Mouse (Mus musculus) hindbrain, embryonic 13.5 days (tissue): ENCODE data around the gene Pou3f1. TPM values are rescaled to one million over a fixed set of nuclear protein-coding genes. Genes with fewer than 3 reads are reported as not detected.

Experiments
- ATAC-seq: fragments of 200-750 bp; cut with Nextera tagmentation; 2 replicates; pipeline ENCODE4 v1.8.0; 2017; ENCODE audit warnings: moderate TSS enrichment; ENCODE audit not compliant: low FRiP score
- H3K27ac ChIP-seq: fragments of 300-500 bp; sonication (generic); 2 replicates; pipeline ENCODE4 v1.5.1; 2015; ENCODE audit warnings: inconsistent platforms, mild to moderate bottlenecking, moderate library complexity
- H3K27me3 ChIP-seq: fragments of 300-500 bp; sonication (generic); 2 replicates; pipeline ENCODE4 v1.6.1; 2015; ENCODE audit warnings: mild to moderate bottlenecking, inconsistent platforms
- H3K36me3 ChIP-seq: fragments of 300-500 bp; sonication (generic); 2 replicates; pipeline ENCODE4 v1.6.1; 2015; ENCODE audit warnings: mild to moderate bottlenecking, inconsistent platforms
- H3K4me1 ChIP-seq: fragments of 300-500 bp; sonication (generic); replicated peaks from 2 replicates; pipeline ENCODE4 v1.6.1; 2015; ENCODE audit warnings: inconsistent platforms
- H3K4me2 ChIP-seq: fragments of 300-500 bp; sonication (generic); 2 replicates; pipeline ENCODE4 v1.6.1; 2015; ENCODE audit warnings: inconsistent platforms, mild to moderate bottlenecking, moderate library complexity
- H3K4me3 ChIP-seq: fragments of 300-500 bp; sonication (generic); 2 replicates; pipeline ENCODE4 v1.5.1; 2015; ENCODE audit warnings: mild to moderate bottlenecking, inconsistent platforms
- H3K9ac ChIP-seq: fragments of 300-500 bp; sonication (generic); 2 replicates; pipeline ENCODE4 v1.6.1; 2015; ENCODE audit warnings: mild to moderate bottlenecking, inconsistent platforms
- H3K9me3 ChIP-seq: fragments of 300-500 bp; sonication (generic); 2 replicates; pipeline ENCODE4 v1.6.1; 2016; ENCODE audit warnings: inconsistent platforms
- WGBS: fragments of 180-500 bp; shearing (Covaris S2); methylation state at CpG from one replicate; pipeline ENCODE4 v1.1.7; 2015; 5-methylcytosine and 5-hydroxymethylcytosine counted together
- polyA plus RNA-seq: library from polyadenylated mRNA; unstranded; fragments of >200 nt; fragmentation: Nextera tagmentation; extraction: Ambion mirVana; gene quantifications from 2 replicates; pipeline ENCODE4 v1.2.1, GENCODE M21; 2015

Gene Pou3f1
- 9.5 and 11.4 TPM in 2 replicates for polyA plus RNA-seq

DNA sequence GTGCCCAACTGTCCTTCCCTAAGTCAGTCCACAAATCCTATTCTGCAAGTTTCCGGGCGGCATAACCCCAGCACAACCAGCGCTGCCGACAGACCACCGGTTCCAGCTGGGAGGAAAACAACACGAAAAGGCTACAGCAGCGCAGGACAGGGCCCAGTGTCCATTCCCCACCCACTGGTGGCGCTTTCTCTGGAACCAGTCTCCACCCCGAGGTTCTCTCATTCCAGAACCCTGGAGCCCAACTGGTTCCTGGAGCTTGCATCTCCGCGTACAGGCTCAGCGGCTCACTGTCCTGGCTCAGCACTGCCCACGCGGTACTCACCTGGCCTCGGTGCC, at the start of gene Pou3f1:
Gene Pou3f1, plus strand, starts transcription at position 290 of the 336 bp plus-strand sequence.
- Histone ChIP-seq H3K4me3 (peak within 1 kb of the TSS; percentile 57), H3K4me1 (peaks cover 61% of the 10 kb centered on the region), H3K4me2 (peak within 1 kb of the TSS; percentile 85), H3K27ac (peak within 1 kb of the TSS; percentile 60; the same call in 1 of the 2 replicates), H3K9ac (peak within 1 kb of the TSS; percentile 74), H3K27me3 (peaks cover 87% of the 10 kb centered on the region), H3K36me3 (no peaks in the 10 kb centered on the region), H3K9me3 (no peaks in the 10 kb centered on the region)
- WGBS, result 0% methylated on average over 15 of the region's 15 CpGs
- ATAC-seq, result no peak; the same call in 1 of the 2 replicates

DNA sequence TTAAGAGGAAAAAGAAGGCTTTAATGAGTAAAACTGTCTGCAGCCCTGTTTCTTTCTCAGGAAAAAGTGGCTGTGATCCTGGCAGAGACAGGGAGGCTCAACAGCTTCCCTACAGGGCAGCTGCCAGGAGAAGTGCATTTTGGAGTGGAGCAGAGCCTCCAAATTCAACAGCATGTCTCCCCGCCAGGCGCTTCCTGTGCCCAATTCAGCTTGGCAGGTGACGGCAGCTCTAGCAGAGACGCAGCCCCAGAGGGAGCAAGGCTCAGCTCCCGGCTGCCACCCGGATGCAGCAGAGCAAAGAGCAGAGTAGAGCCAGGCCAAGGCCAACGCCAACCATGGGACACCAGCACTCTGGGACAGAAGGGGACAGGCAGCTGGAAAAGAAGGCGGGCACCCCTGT, 49.4 kb upstream of the Pou3f1 start:
- Histone ChIP-seq H3K4me1 (peaks cover 3% of the 10 kb centered on the region; the same call in 1 of the 2 replicates), H3K4me2 (no peak overlapping the region), H3K9ac (no peak overlapping the region), H3K4me3 (no peak overlapping the region), H3K27ac (no peak overlapping the region), H3K36me3 (no peaks in the 10 kb centered on the region), H3K9me3 (no peaks in the 10 kb centered on the region), H3K27me3 (peaks cover 60% of the 10 kb centered on the region)
- no peak for ATAC-seq
- 70% methylated on average over 8 of the region's 8 CpGs for WGBS

DNA sequence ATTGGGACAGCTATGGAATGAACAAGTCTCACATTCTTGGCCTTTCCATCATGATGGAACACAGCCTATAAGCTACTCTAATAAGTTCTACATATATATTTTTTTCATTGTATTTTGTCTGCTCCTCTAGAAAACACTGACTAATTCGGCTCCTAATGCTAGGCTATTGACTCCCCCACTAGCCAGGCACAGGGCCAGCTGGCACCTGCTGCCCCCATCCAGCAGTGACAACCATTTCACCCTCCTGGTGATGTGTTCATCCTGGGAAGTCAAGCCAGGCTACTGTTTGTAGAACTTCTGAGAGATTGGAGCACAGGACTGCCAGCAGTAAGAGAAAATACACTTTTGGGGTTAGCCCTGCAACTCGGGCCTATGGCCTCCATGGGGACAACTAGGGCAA, 46.5 kb upstream of the Pou3f1 start:
- no peak overlapping the region for H3K4me3 ChIP-seq
- no peaks in the 10 kb centered on the region for H3K9me3 ChIP-seq
- WGBS, result 64% methylated on average over 2 of the region's 2 CpGs
- peaks cover 18% of the 10 kb centered on the region for H3K4me1 ChIP-seq
- peaks cover 42% of the 10 kb centered on the region; the same call in 1 of the 2 replicates for H3K27me3 ChIP-seq
- no peaks in the 10 kb centered on the region for H3K36me3 ChIP-seq
- H3K9ac ChIP-seq, result no peak overlapping the region
- no peak for ATAC-seq
- H3K4me2 ChIP-seq, result no peak overlapping the region
- H3K27ac ChIP-seq, result no peak overlapping the region

DNA sequence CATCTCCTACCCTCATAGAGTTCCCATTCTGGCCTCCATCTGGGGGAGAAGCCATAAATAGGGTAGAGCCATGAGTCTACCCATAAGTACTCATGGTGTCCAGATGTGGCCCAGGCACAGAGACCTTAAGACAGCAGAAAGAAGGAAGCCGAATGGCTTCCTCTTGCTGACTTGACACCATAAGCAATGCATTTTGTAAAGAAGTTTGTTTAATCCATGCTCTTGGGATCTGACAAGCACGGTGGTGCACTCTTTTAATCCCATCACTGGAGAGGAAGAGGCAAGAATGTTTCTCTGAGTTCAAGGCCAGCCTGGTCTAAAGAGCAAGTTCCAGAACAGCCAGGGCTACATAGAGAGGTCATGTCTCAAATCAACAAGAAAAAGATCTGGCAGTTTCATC, 45.9 kb upstream of the Pou3f1 start, which contains the start of gene 3100002H09Rik:
Gene 3100002H09Rik, minus strand, starts transcription at position 101 of the 400 bp plus-strand sequence.
- H3K27ac ChIP-seq, result no peak within 1 kb of the TSS
- H3K27me3 ChIP-seq, result peaks cover 35% of the 10 kb centered on the region; the same call in 1 of the 2 replicates
- WGBS, result 91% methylated on average over 2 of the region's 2 CpGs

DNA sequence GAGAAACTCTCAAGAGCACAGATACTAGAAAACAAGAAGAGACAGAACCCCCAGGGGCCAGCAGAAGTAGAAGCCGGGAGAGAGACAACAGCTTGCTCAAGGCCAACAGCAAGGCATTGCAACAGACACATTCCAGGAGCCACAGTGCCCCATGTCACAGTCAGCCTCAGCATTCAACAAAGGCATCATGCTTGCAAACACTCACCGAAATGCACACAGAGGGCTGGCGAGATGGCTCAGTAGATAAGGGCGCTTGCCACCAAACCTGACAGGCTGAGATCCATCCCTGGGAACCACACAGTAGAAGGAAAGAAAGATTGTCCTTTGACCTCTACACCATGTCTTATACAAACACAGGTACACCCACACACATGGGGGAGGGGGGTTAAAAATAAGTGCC, 44.8 kb upstream of the Pou3f1 start:
- WGBS, result 74% methylated on average over 4 of the region's 4 CpGs
- no peaks in the 10 kb centered on the region for H3K36me3 ChIP-seq
- no peak for ATAC-seq
- H3K9ac ChIP-seq, result no peak overlapping the region
- H3K4me3 ChIP-seq, result no peak overlapping the region
- no peak overlapping the region for H3K4me2 ChIP-seq
- peaks cover 26% of the 10 kb centered on the region; the same call in 1 of the 2 replicates for H3K27me3 ChIP-seq
- H3K4me1 ChIP-seq, result peaks cover 33% of the 10 kb centered on the region
- H3K27ac ChIP-seq, result no peak overlapping the region
- H3K9me3 ChIP-seq, result no peaks in the 10 kb centered on the region

More for the DNA sequence above, 45.9 kb upstream of the Pou3f1 start, which contains the start of gene 3100002H09Rik:
- ATAC-seq, result no peak
- peaks cover 23% of the 10 kb centered on the region for H3K4me1 ChIP-seq
- no peaks in the 10 kb centered on the region for H3K36me3 ChIP-seq
- H3K9me3 ChIP-seq, result no peaks in the 10 kb centered on the region
- no peak within 1 kb of the TSS for H3K9ac ChIP-seq
- H3K4me3 ChIP-seq, result no peak within 1 kb of the TSS
- no peak within 1 kb of the TSS for H3K4me2 ChIP-seq

DNA sequence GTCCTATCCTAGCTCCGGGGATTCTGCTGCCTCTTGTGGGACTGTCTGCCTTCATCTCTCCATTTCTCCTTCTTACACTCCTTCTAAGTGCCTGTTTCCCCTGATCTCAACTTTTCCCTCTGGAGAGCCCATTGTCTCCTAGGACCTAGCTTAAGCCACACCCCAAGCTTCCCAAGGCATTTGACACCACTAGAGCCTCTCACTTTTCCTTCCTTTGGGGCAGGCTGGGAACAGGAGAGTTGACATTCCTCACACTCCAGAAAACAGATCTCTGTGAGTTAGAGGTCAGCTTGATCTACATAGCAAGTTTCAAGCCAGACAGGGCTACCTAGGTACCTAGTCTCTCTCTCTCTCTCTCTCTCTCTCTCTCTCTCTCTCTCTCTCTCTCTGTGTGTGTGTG, 42.4 kb upstream of the Pou3f1 start:
- no peaks in the 10 kb centered on the region for H3K9me3 ChIP-seq
- 0% methylated on average over 1 of the region's 1 CpGs for WGBS
- H3K36me3 ChIP-seq, result no peaks in the 10 kb centered on the region
- peaks cover 47% of the 10 kb centered on the region for H3K4me1 ChIP-seq
- 0 out of 2 replicates have a peak, but pooled peaks cover 11% of the 10 kb centered on the region for H3K27me3 ChIP-seq
- no peak overlapping the region for H3K4me2 ChIP-seq
- no peak overlapping the region for H3K9ac ChIP-seq
- no peak overlapping the region for H3K27ac ChIP-seq
- H3K4me3 ChIP-seq, result no peak overlapping the region
- ATAC-seq, result no peak

DNA sequence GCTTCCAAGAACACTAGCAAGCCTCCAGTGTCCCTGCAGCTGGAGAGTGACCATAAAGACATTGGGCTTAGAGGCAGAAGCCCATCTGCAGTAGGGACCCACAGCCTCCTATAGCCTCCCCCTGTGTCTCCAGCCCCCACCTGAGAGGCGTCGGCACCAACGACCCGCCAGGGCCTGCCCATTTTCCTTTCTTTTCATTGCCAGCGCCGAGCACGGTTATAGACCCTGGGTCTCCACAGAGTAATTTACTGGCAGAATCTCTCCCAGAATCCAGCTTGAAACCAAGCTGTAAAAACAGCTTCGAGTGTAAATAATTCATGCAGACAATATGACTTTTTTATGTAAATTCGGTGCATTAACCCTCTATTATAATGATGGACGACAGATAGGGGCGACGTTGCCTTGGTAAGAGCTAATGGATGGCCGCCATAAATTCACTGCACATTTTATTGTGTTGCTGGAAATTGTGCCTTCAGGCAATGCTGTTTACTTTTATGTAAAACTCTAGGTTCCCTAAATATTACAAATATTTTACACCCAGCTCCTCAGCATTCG, 41.1 kb upstream of the Pou3f1 start:
- no peak overlapping the region for H3K4me3 ChIP-seq
- H3K4me1 ChIP-seq, result peaks cover 45% of the 10 kb centered on the region
- 26% methylated on average over 14 of the region's 14 CpGs for WGBS
- ATAC-seq, result peak; percentile 41; the same call in 1 of the 2 replicates
- H3K36me3 ChIP-seq, result no peaks in the 10 kb centered on the region
- no peaks in the 10 kb centered on the region for H3K9me3 ChIP-seq
- H3K9ac ChIP-seq, result no peak overlapping the region
- peak overlapping the region; percentile 63 for H3K27ac ChIP-seq
- 0 out of 2 replicates have a peak, but pooled peaks cover 15% of the 10 kb centered on the region for H3K27me3 ChIP-seq
- no peak overlapping the region for H3K4me2 ChIP-seq

DNA sequence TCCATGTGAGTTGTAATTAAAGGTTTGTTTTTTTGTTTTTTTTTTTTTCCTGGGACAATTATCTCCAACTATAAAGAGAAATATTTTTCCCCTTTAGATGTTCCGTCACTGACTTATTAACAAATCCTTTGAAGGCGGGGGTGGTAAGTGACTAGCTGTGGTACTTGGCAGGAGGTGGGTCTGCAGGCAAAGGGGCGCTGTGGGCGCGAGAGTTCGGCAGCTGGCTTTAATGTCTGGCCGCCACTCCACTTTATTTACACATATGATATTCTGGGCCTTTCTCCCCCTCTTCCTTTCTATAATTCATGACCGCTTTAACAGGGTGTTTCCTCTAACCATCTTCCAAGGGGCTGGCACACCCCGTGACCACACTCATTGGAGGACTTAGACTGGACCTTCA, 40.6 kb upstream of the Pou3f1 start:
- Histone ChIP-seq H3K4me1 (peaks cover 45% of the 10 kb centered on the region), H3K36me3 (no peaks in the 10 kb centered on the region), H3K9me3 (no peaks in the 10 kb centered on the region), H3K27me3 (0 out of 2 replicates have a peak, but pooled peaks cover 14% of the 10 kb centered on the region), H3K9ac (no peak overlapping the region), H3K4me3 (no peak overlapping the region), H3K27ac (peak overlapping the region; percentile 67), H3K4me2 (no peak overlapping the region)
- 45% methylated on average over 9 of the region's 9 CpGs for WGBS
- no peak for ATAC-seq

DNA sequence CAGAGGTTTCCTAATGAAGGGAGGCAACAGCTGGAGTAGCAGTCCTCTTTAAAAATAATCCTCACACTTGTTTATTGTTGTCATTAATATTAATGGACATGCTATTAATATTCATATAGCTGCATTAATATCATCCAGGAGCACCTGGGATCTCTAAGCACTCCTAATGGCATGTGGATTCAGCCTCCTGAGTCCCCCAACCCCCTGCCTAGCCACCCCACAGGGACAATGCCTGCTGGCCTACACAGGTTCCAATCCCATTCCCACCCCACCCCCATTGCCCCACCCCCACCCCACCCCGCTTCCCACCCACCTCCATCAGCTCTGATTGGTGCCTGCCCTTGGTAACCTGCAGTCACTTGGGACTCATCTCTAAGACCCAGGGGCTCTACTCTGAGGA, 40.0 kb upstream of the Pou3f1 start:
- 0 out of 2 replicates have a peak, but pooled peaks cover 13% of the 10 kb centered on the region for H3K27me3 ChIP-seq
- ATAC-seq, result no peak
- 43% methylated on average over 1 of the region's 1 CpGs for WGBS
- no peak overlapping the region for H3K4me2 ChIP-seq
- H3K4me1 ChIP-seq, result peaks cover 51% of the 10 kb centered on the region
- no peaks in the 10 kb centered on the region for H3K36me3 ChIP-seq
- H3K27ac ChIP-seq, result peak overlapping the region; percentile 67
- no peaks in the 10 kb centered on the region for H3K9me3 ChIP-seq
- H3K4me3 ChIP-seq, result no peak overlapping the region
- no peak overlapping the region for H3K9ac ChIP-seq

DNA sequence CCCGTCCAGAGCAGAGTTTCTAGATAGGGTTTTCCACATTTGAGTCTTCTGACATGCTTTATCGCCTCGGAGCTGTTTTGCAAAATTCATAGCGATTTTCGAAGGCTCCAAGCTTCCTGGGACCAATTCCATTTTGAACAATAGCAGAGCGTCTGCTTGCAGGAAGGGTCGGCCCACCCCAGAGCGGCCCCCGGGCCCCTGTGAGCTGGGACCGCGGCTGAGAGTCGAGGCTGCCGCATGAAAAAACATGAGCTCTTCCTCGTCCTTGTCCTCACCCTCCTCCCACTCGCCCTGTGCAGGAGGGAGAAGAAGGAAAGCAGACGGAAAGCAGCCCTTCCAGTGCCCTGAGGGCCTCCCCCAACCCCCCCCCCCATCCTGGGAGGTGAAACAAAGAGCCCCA, 38.0 kb upstream of the Pou3f1 start:
- Histone ChIP-seq H3K27ac (no peak overlapping the region), H3K36me3 (no peaks in the 10 kb centered on the region), H3K4me1 (peaks cover 45% of the 10 kb centered on the region), H3K9me3 (no peaks in the 10 kb centered on the region), H3K4me3 (no peak overlapping the region), H3K9ac (peak overlapping the region; percentile 55), H3K27me3 (0 out of 2 replicates have a peak, but pooled peaks cover 8% of the 10 kb centered on the region), H3K4me2 (peak overlapping the region; percentile 25; the same call in 1 of the 2 replicates)
- no peak for ATAC-seq
- WGBS, result 5% methylated on average over 16 of the region's 16 CpGs

DNA sequence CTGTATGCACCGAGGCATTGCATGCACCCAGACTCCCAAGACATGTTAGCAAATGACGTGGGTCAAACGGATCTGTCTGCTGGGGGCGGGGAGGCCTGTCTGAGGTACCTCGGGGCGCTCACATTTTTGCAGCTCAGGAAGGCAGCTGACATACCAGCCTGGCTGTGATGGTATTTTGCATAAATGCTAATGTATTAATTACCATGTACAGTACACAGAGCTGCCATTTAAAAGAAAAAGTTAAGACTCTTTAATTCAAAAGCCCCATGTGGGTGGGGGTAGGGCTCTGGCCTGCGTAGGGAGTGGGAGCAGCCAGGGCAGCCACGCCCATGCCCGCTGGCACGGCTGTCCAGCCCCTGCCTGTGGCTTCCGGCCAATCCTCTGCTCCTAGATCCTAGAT, 35.2 kb upstream of the Pou3f1 start:
- no peak overlapping the region for H3K4me3 ChIP-seq
- H3K9me3 ChIP-seq, result no peaks in the 10 kb centered on the region
- H3K4me2 ChIP-seq, result no peak overlapping the region
- peaks cover 43% of the 10 kb centered on the region for H3K4me1 ChIP-seq
- no peaks in the 10 kb centered on the region for H3K36me3 ChIP-seq
- no peak overlapping the region for H3K27ac ChIP-seq
- H3K9ac ChIP-seq, result no peak overlapping the region
- ATAC-seq, result 0 out of 2 replicates have a peak, but pooled peaks have one; percentile 9
- 0 out of 2 replicates have a peak, but pooled peaks cover 11% of the 10 kb centered on the region for H3K27me3 ChIP-seq
- 50% methylated on average over 11 of the region's 11 CpGs for WGBS

DNA sequence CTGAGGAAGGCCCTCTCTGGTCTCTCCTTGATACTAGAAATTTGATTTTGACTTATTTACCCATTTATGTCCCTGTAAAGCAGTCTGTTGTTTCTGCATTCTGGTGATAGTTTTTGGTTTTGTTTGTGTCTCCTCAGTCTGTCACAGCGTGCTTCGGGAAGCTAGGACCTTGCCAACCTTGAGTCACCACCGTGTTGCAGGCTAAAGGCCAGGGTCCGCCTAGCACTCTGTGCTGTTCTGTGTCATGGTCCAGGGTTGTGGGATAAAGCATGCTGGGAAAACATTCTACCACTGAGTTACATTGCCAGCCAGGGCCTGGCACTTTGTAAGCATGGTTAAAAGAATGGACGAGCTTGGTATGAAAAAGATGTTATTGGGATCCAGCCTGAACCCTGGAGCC, 34.0 kb upstream of the Pou3f1 start:
- no peaks in the 10 kb centered on the region for H3K36me3 ChIP-seq

DNA sequence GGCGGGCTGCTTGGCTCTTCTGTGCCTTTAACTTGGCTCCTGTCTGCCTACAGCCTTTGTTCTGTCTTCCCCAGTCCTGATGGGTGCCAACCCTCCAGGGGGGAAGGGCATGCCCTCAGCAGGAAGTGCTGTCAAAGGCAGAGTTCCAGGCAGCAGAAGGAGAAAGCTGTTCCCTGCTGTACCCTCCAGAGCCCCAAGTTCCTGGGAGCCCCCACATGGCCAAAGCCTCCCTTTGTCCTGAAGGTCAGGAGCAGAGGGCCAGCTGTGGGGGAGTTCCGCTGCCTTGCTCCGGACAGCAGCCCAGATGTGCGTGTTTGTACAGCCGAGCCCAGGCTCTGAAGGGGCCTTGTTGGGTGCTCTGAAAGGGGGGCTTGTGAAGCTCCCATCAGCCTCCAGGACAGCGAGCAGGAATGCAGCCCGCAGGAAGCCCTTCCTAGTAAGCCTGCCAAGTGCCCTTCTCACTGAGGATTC, 32.5 kb upstream of the Pou3f1 start:
- no peak overlapping the region for H3K4me2 ChIP-seq
- peak overlapping the region; percentile 9; the same call in 1 of the 2 replicates for H3K27ac ChIP-seq
- no peaks in the 10 kb centered on the region for H3K9me3 ChIP-seq
- ATAC-seq, result no peak
- H3K4me1 ChIP-seq, result peaks cover 31% of the 10 kb centered on the region
- H3K4me3 ChIP-seq, result no peak overlapping the region
- H3K9ac ChIP-seq, result no peak overlapping the region
- H3K36me3 ChIP-seq, result no peaks in the 10 kb centered on the region
- peaks cover 18% of the 10 kb centered on the region; the same call in 1 of the 2 replicates for H3K27me3 ChIP-seq
- WGBS, result 27% methylated on average over 7 of the region's 7 CpGs

More for the DNA sequence above, 34.0 kb upstream of the Pou3f1 start:
- no peak for ATAC-seq
- H3K4me1 ChIP-seq, result peaks cover 37% of the 10 kb centered on the region
- peaks cover 15% of the 10 kb centered on the region; the same call in 1 of the 2 replicates for H3K27me3 ChIP-seq
- no peak overlapping the region for H3K27ac ChIP-seq
- 96% methylated on average over 5 of the region's 5 CpGs for whole genome bisulfite sequencing
- H3K4me3 ChIP-seq, result no peak overlapping the region
- no peak overlapping the region for H3K9ac ChIP-seq
- H3K9me3 ChIP-seq, result no peaks in the 10 kb centered on the region
- no peak overlapping the region for H3K4me2 ChIP-seq
